Mouse (Mus musculus) kidney, embryonic 15.5 days (tissue): Measurements from ENCODE around the gene Dennd6a. TPM values are rescaled to one million over a fixed set of nuclear protein-coding genes. Genes with fewer than 3 reads are reported as not detected.
A peak's percentile ranks its signal among the peaks of the same experiment; 100 is the strongest.

Source experiments
- ATAC-seq: fragments of 200-750 bp; cut with Nextera tagmentation; replicated peaks from 2 replicates; pipeline ENCODE4 v1.8.0; 2017; ENCODE audit warnings: moderate TSS enrichment; ENCODE audit not compliant: low FRiP score
- H3K27ac ChIP-seq: fragments of 300-500 bp; sonication (generic); 2 replicates; pipeline ENCODE4 v1.5.1; 2015; ENCODE audit warnings: mild to moderate bottlenecking, inconsistent platforms
- H3K27me3 ChIP-seq: fragments of 300-500 bp; sonication (generic); 2 replicates; pipeline ENCODE4 v1.6.1; 2015; ENCODE audit warnings: inconsistent platforms
- H3K36me3 ChIP-seq: fragments of 300-500 bp; sonication (generic); 2 replicates; pipeline ENCODE4 v1.6.1; 2015; ENCODE audit warnings: inconsistent platforms
- H3K4me1 ChIP-seq: fragments of 300-500 bp; sonication (generic); 2 replicates; pipeline ENCODE4 v1.6.1; 2015; ENCODE audit warnings: inconsistent platforms
- H3K4me2 ChIP-seq: fragments of 300-500 bp; sonication (generic); 2 replicates; pipeline ENCODE4 v1.6.1; 2015; ENCODE audit warnings: moderate library complexity, mild to moderate bottlenecking, inconsistent platforms
- H3K4me3 ChIP-seq: fragments of 300-500 bp; sonication (generic); replicated peaks from 2 replicates; pipeline ENCODE4 v1.5.1; 2015; ENCODE audit warnings: mild to moderate bottlenecking, inconsistent platforms
- H3K9ac ChIP-seq: fragments of 300-500 bp; sonication (generic); 2 replicates; pipeline ENCODE4 v1.6.1; 2015; ENCODE audit warnings: mild to moderate bottlenecking, inconsistent platforms
- H3K9me3 ChIP-seq: fragments of 300-500 bp; sonication (generic); replicated peaks from 2 replicates; pipeline ENCODE4 v1.6.1; 2016; ENCODE audit warnings: inconsistent platforms
- WGBS: fragments of 180-500 bp; shearing (Covaris S2); methylation state at CpG from one replicate; pipeline ENCODE4 v1.1.7; 2015; ENCODE audit warnings: mixed read lengths; 5-methylcytosine and 5-hydroxymethylcytosine counted together
- polyA plus RNA-seq: library from polyadenylated mRNA; unstranded; fragments of >200 nt; fragmentation: Nextera tagmentation; extraction: Ambion mirVana; gene quantifications from 2 replicates; pipeline ENCODE4 v1.2.1, GENCODE M21; 2015

Dennd6a gene
- polyA plus RNA-seq, 1 experiment from 2014 or later: 31.7 TPM

DNA sequence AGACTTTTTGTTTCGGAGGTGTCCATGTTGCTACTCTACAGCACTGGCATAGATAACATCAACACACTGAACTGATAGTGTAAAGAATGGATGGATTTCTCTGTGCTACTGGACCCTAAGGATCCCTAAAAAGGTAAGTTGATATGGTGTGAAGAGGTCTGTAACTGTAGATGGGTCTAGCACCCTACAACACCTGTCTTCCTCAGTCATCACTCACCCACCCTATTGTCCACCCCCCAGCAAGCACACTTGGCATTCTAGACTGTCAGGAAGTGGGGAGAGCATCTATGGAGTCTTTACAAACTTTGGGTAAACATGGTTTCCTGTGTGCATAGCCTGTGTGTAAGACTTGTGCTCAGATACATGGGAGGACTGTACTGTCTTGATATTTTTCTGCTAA is 31.5 kb upstream of the Dennd6a start:
- no peak overlapping the region for H3K4me3 ChIP-seq
- H3K36me3 ChIP-seq: no peaks in the 10 kb centered on the region
- H3K9me3 ChIP-seq: no peaks in the 10 kb centered on the region
- H3K27me3 ChIP-seq: no peaks in the 10 kb centered on the region
- 97% methylated on average over 1 of the region's 1 CpGs for WGBS
- no peak for ATAC-seq
- H3K4me1 ChIP-seq: no peaks in the 10 kb centered on the region
- no peak overlapping the region for H3K27ac ChIP-seq
- no peak overlapping the region for H3K9ac ChIP-seq
- H3K4me2 ChIP-seq: no peak overlapping the region

DNA sequence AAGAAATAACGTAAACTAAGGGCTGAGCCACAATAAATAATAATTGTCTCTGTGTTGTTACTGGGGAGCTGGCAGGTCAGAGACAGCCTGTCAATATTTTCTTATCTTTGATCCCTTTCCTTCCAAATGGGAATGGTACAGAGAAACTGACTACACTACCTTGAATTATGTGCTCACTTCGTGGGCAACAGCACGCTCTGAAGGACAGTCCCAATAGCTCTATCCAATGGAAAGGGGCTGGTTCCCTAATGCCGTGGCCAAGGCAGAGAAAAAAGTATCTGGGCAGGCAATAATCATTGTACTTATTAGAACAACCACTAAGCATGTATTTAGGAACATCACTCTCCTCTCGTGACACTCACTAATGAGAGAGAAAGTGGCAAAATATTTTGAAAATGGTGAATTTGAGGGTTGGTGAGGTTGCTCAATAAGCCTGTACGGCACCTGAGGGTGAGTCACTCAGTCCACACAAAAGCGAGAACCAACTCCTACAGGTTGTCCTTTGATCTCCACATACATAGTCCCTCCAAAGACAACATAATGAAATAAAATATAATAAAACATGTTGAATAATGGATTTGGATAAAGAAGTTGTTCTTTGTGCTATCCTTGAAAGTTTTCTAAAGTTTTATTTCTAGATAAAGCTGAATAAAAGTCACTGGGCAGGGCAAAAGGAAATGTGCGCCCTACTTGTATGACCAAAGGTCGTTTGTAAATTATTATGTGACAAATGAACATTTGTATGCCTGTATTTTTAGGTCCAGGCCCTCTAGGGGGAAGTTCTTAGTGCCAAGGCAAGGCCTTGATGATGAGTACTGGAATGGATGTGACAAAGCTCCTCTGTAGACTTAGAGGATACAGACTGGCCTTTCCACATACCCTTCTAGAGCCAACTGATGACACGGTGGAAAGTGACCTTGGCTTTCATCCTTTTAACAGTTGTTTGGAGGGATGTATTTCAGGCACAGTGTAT is 25.9 kb upstream of the Dennd6a start:
- H3K9ac ChIP-seq: no peak overlapping the region
- H3K36me3 ChIP-seq: no peaks in the 10 kb centered on the region
- no peaks in the 10 kb centered on the region for H3K4me1 ChIP-seq
- no peaks in the 10 kb centered on the region for H3K27me3 ChIP-seq
- no peak overlapping the region for H3K4me3 ChIP-seq
- no peak overlapping the region for H3K4me2 ChIP-seq
- no peak for ATAC-seq
- H3K27ac ChIP-seq: no peak overlapping the region
- H3K9me3 ChIP-seq: no peaks in the 10 kb centered on the region
- 71% methylated on average over 10 of the region's 10 CpGs for WGBS

DNA sequence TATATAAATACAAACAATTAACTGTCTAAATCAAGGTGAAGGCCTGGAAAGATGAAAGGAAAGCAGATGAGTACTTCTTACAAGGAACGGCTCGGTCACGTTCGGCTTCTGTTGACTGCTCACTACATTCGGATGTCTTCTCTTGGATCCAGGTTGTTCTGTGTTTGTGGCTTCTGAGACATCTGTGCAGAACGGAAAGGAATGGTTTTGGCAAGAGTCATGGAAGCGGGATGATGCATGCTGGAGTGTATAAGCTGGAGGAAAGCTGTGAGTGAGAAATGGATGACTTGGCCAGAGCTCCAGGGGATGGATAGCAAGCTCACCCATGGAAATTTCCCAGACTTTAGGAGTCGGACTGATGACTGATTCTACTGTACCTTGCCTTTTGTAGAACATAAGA is 22.9 kb upstream of the Dennd6a start:
- H3K9me3 ChIP-seq: no peaks in the 10 kb centered on the region
- no peak overlapping the region for H3K27ac ChIP-seq
- H3K4me2 ChIP-seq: no peak overlapping the region
- no peaks in the 10 kb centered on the region for H3K27me3 ChIP-seq
- H3K4me1 ChIP-seq: no peaks in the 10 kb centered on the region
- H3K36me3 ChIP-seq: no peaks in the 10 kb centered on the region
- 91% methylated on average over 8 of the region's 8 CpGs for WGBS
- H3K9ac ChIP-seq: no peak overlapping the region
- no peak for ATAC-seq
- H3K4me3 ChIP-seq: no peak overlapping the region

DNA sequence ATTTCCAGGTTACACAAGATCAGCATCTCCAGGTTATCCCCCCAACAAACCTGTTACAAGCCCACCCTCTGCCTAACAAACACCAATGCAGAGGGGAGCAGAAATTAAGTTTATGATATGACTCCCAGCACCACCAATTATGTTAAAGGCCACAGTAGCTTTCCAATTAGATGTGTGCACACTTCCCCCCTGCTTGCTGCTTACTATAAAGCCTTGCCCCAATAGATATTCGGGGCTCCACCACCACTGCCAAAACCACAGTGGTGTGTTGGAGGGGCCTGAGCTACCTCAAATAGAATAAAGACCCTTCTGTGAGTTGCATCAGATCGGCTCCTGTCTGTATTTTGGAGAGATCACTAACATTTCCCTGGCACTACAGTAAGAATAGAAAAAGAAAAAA is 21.2 kb upstream of the Dennd6a start:
- Histone ChIP-seq H3K4me2 (no peak overlapping the region), H3K36me3 (no peaks in the 10 kb centered on the region), H3K4me3 (no peak overlapping the region), H3K9ac (no peak overlapping the region), H3K9me3 (no peaks in the 10 kb centered on the region), H3K4me1 (peaks cover 3% of the 10 kb centered on the region; the same call in 1 of the 2 replicates), H3K27ac (no peak overlapping the region), H3K27me3 (no peaks in the 10 kb centered on the region)
- 87% methylated on average over 2 of the region's 2 CpGs for WGBS
- no peak for ATAC-seq

DNA sequence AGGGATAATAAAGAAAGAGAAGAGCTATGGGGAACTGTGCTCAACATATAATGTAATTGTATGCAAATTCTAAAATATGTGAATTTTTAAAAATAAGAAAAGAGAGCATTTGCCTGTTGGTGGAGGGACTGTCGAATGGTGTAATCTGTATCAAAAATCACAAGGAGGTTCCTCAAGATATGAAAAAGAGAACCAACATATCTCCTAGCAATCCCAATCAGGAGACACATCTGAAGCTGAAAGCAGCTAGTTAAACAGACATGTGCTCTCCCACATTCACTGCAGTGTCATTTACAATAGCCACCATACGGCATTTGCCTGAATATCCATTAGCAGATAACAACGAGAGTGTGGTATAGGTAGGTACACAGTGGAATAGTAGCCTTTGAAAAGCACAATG is 20.8 kb upstream of the Dennd6a start:
- WGBS: 83% methylated on average over 3 of the region's 3 CpGs
- Histone ChIP-seq H3K9me3 (no peaks in the 10 kb centered on the region), H3K9ac (no peak overlapping the region), H3K36me3 (no peaks in the 10 kb centered on the region), H3K27ac (no peak overlapping the region), H3K4me1 (peaks cover 6% of the 10 kb centered on the region; the same call in 1 of the 2 replicates), H3K27me3 (no peaks in the 10 kb centered on the region), H3K4me2 (no peak overlapping the region), H3K4me3 (no peak overlapping the region)
- ATAC-seq: no peak

DNA sequence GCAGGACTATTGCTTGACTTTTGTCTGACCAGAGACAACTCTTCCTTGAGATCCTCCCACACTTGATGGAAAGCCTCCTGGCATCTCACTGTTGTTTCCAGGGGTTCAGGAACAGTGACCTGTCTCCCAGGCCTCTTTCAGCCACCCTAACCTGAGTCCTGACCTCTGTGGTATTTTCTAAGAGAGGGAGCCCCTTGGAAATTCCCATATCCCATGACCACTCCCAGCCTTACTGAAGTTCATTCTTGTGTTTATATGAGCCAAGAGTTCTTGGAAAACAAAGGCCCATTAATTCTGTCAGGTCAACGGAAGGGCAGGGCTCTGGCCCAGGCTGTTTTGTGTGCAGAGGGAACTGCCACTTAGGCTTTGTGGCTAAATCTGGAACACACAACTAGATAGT is 16.1 kb upstream of the Dennd6a start:
- H3K4me3 ChIP-seq: no peak overlapping the region
- H3K36me3 ChIP-seq: no peaks in the 10 kb centered on the region
- H3K9me3 ChIP-seq: no peaks in the 10 kb centered on the region
- no peak for ATAC-seq
- 29% methylated on average over 1 of the region's 1 CpGs for WGBS
- no peak overlapping the region for H3K4me2 ChIP-seq
- no peak overlapping the region for H3K27ac ChIP-seq
- H3K4me1 ChIP-seq: peaks cover 10% of the 10 kb centered on the region; the same call in 1 of the 2 replicates
- H3K9ac ChIP-seq: no peak overlapping the region
- no peaks in the 10 kb centered on the region for H3K27me3 ChIP-seq

DNA sequence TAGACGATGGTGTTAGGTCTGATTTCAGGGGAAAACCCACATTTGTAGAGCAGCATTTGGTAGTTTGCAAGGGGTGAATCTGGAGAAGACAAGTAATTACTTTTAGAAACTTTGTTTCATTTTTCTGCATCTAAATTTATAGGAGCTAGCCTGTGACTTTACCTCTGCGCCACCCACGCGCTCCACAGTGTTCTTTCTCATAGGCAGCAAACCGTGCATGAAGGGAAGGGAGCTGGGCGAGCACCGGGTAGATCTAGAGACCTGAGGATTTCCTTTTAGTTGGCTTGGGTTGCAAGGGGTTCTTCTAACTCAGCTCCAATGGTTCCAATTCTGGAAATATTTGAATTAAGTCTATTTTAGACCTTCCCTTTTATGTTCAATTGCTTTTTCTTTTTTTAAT is 15.1 kb upstream of the Dennd6a start:
- H3K27ac ChIP-seq: no peak overlapping the region
- no peak overlapping the region for H3K4me3 ChIP-seq
- no peaks in the 10 kb centered on the region for H3K27me3 ChIP-seq
- H3K36me3 ChIP-seq: no peaks in the 10 kb centered on the region
- no peaks in the 10 kb centered on the region for H3K9me3 ChIP-seq
- 85% methylated on average over 7 of the region's 7 CpGs for WGBS
- no peak overlapping the region for H3K4me2 ChIP-seq
- no peak for ATAC-seq
- H3K9ac ChIP-seq: no peak overlapping the region
- H3K4me1 ChIP-seq: peaks cover 10% of the 10 kb centered on the region; the same call in 1 of the 2 replicates

DNA sequence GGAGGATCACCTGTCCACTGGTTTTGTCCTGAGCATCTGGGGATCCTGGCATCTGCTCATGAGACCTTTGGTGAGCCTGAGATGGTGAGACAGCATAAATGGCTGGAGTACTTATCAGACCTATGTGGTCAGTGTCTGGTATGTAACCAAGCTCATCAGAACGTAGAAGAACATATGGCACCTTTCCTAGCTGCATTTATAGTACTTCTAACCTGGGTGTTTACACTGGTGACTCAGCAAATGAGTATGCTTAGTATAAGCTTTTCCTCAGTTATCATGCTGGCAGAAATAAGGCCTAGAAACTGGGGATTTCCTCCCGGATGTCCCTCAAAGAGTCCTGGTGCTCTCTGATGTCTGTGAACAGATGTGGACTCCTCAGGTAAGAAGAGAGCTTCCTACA is 11.4 kb upstream of the Dennd6a start:
- Histone ChIP-seq H3K9ac (no peak overlapping the region), H3K4me2 (no peak overlapping the region), H3K4me1 (peaks cover 9% of the 10 kb centered on the region; the same call in 1 of the 2 replicates), H3K36me3 (no peaks in the 10 kb centered on the region), H3K27ac (no peak overlapping the region), H3K9me3 (no peaks in the 10 kb centered on the region), H3K4me3 (no peak overlapping the region), H3K27me3 (no peaks in the 10 kb centered on the region)
- ATAC-seq: no peak
- WGBS: 85% methylated on average over 2 of the region's 2 CpGs

DNA sequence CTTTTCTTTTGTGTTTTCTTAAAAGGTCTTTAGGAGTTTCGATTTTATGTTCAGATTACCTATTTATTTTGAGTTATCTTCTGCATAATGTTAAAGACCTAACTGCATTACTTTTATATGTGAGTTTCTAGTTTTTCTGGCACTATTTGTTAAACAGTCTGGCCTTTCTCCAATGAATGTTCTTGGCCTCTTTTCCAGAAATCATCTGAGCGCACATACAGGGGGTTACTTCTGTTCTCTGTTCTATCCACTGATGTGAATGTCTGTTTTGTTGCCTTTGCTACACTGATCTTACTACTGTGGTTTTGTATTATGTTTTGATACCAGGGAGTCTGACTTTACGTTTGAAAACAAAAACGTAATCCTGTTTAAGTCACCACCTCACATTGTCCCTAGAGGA is 3.8 kb upstream of the Dennd6a start:
- WGBS: 80% methylated on average over 4 of the region's 4 CpGs
- Histone ChIP-seq H3K4me2 (no peak overlapping the region), H3K36me3 (no peaks in the 10 kb centered on the region), H3K4me3 (no peak overlapping the region), H3K27ac (no peak overlapping the region), H3K27me3 (no peaks in the 10 kb centered on the region), H3K9me3 (no peaks in the 10 kb centered on the region), H3K9ac (no peak overlapping the region), H3K4me1 (0 out of 2 replicates have a peak, but pooled peaks cover 7% of the 10 kb centered on the region)
- no peak for ATAC-seq

DNA sequence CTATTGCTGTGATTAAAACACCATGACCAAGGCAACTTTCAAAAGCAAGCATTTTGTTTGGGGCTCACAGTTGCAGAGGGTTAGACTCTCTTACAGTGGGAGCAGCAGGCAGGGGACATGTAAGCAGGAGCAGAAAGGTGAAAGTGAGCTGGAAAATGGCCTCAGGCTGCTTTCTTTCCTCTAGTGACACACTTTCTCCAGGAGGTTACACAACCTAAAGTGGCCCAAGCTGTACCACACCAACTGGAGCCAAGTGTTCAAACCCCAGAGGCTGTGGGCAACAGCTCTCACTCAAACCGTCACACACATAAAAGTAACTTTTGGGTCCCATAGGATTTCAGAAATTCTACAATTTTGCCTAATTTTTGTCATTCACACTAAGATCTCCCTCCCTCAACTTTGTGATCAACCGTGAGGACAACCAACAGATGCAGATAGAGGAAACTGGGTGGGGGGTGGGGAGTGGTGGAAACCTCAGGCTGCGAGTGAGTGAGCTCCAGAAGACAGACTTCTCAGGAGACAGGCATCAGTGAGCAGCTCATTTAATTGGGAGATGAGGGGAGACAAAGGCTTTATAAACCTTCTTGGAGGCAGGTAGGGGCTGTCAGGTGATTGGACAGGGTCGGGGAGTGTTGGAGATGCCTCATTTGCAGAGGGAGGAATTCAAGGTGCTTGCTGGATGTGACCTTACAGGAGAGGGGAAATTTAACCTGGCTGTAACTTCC is 1.5 kb upstream of the Dennd6a start:
- H3K4me2 ChIP-seq: no peak overlapping the region
- H3K27ac ChIP-seq: no peak overlapping the region
- ATAC-seq: no peak
- 0 out of 2 replicates have a peak, but pooled peaks cover 7% of the 10 kb centered on the region for H3K4me1 ChIP-seq
- no peak overlapping the region for H3K9ac ChIP-seq
- no peak overlapping the region for H3K4me3 ChIP-seq
- no peaks in the 10 kb centered on the region for H3K27me3 ChIP-seq
- no peaks in the 10 kb centered on the region for H3K36me3 ChIP-seq
- no peaks in the 10 kb centered on the region for H3K9me3 ChIP-seq
- WGBS: 51% methylated on average over 4 of the region's 4 CpGs

DNA sequence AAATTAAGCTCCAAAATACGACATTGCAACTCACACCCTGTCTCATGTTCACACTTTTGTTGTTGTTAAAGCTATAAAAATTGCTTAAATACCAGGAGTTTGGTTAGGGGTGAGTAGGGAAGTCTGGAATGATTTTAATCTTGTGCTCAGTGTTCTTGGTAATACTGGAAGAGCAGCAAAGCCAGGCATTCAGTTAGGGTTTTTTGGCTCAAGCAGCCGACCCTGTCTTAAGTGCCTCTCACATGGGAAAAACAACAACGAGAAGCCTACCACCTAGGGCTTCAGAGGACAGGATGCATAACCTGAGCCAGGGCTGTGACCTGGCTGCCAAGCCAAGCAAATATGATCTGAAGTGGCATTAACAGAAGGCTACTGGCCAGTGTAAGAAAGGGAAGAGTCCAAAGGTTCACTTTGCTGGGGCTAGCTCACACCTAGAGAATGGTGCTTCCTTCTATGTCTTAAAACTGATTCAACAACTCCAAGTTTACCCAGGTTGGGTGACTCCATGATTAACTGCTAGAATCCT is 2.7 kb downstream of the Dennd6a start:
- no peak for ATAC-seq
- no peaks in the 10 kb centered on the region for H3K36me3 ChIP-seq
- 54% methylated on average over 3 of the region's 3 CpGs for WGBS
- H3K27ac ChIP-seq: no peak overlapping the region
- peaks cover 14% of the 10 kb centered on the region for H3K4me1 ChIP-seq
- no peak overlapping the region for H3K4me3 ChIP-seq
- no peak overlapping the region for H3K4me2 ChIP-seq
- H3K9me3 ChIP-seq: no peaks in the 10 kb centered on the region
- H3K9ac ChIP-seq: no peak overlapping the region
- no peaks in the 10 kb centered on the region for H3K27me3 ChIP-seq

DNA sequence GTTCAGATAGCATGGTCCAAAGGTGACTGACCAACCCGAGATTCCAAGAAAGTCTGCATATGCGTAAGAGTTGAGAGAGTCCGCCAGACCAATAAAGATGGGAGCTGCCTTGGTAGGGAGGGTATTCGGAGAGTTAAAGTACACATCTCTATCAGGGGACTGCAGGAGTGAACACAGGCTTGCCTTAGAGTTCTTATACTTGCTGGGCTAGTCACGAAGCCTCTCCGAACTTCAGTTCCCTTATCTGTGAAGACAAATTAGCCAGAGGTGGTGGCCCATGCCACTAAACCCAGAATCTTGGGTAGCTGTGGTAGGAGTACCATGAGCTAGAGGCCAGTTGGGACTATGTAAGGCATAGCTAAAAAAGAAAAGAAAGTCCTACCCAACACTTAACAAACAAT is 5.1 kb downstream of the Dennd6a start:
- no peaks in the 10 kb centered on the region for H3K27me3 ChIP-seq
- no peak overlapping the region for H3K9ac ChIP-seq
- H3K27ac ChIP-seq: no peak overlapping the region
- H3K4me3 ChIP-seq: peak overlapping the region; percentile 90
- peak overlapping the region; percentile 62 for H3K4me2 ChIP-seq
- WGBS: 65% methylated on average over 6 of the region's 6 CpGs
- H3K4me1 ChIP-seq: peaks cover 8% of the 10 kb centered on the region
- peaks cover 8% of the 10 kb centered on the region; the same call in 1 of the 2 replicates for H3K36me3 ChIP-seq
- no peak for ATAC-seq
- H3K9me3 ChIP-seq: no peaks in the 10 kb centered on the region
